Mouse (Mus musculus) embryonic fibroblast, embryonic 13.5 days (primary cell): ENCODE results near the gene Hao1.

Experiments used
- CTCF ChIP-seq: IDR thresholded peaks from 2 replicates; pipeline ENCODE4 v1.5.1; 2011; ENCODE audit warnings: mild to moderate bottlenecking, control low read depth, low read length, moderate library complexity, borderline replicate concordance; ENCODE audit not compliant: insufficient read depth
- POLR2A ChIP-seq: IDR thresholded peaks from 2 replicates; pipeline ENCODE4 v1.6.1; 2011; ENCODE audit warnings: low read depth, mild to moderate bottlenecking, control low read depth, low read length, moderate library complexity

DNA sequence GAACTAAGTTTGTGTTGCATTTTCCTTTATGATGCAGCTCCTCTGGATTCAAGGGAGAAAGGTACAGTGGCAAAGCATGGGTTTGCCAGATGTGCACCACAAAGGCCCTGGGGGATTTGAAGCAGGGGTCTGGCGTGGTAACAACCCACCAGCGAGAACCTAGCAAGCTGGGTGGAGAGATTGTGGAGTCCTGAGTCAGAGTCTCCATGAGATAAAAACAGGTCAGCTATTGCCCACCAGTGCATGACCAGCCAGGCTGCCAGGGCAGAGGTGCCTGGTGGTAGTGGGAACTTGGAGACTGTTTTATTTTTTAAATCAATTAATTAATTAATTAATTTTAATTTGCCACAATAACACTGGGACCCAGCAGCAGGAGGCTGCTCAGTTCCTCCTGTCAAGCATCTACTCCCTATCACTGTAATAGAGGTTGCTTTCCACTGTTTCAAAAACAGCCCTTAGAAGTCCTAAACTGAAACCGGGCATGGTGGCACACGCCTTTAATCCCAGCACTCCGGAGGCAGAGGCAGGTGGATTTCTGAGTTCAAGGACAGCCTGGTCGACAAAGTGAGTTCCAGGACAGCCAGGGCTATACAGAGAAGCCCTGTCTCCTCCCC is 37.0 kb upstream of the Hao1 start:
- no peak for TF ChIP-seq CTCF
- TF ChIP-seq POLR2A = no peak
